Mouse (Mus musculus) heart, adult 2 months (tissue): Measurements from ENCODE around the gene Sstr2.

Experiments
- CTCF ChIP-seq: fragments of 200-600 bp; IDR thresholded peaks from 2 replicates; pipeline ENCODE4 v1.8.1; 2022; ENCODE audit warnings: antibody characterized with exemption, mild to moderate bottlenecking, moderate library complexity
- EP300 ChIP-seq: fragments of 200-500 bp; IDR thresholded peaks from 2 replicates; pipeline ENCODE4 v1.6.1; 2011; ENCODE audit warnings: low read depth, low read length, control low read depth; ENCODE audit not compliant: insufficient read depth
- POLR2A ChIP-seq: fragments of 200-500 bp; IDR thresholded peaks from 2 replicates; pipeline ENCODE4 v1.6.1; 2011; ENCODE audit warnings: mild to moderate bottlenecking, low read depth, low read length, control low read depth; ENCODE audit not compliant: insufficient read depth

DNA sequence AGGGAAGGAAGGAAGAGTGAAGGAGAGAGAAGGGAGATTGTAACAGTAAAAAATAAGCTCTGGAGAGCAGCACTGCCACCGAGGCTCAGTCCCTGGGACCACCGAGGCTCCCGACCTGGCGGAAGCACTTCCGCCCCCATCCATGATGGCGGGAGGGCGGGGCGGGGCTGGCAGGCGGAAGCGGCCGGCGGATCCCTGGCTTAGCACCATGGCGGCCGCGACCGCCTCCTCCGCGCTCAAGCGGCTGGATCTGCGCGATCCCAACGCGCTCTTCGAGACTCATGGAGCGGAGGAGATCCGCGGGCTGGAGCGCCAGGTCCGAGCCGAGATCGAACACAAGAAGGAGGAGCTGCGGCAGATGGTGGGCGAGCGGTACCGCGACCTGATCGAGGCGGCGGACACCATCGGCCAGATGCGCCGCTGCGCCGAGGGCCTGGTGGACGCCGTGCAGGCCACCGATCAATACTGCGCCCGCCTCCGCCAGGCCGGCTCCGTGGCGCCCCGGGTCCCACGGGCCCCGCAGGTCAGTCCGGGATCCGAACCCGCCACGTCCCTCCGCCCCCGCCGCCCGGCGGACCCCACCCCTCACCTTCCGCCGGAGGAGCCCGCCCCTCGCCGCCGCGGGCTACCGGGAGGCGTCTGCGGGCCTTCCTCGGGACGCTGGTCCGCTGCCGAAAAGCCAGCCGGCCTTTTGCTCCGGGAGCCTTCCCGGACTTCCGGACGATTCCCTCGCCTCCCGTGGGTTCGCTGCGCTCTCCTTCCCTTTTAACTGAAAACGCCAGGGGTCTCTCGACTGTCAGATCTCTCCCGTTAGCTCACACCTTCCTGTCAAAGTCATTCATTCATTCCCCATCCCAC is 30.4 kb downstream of the Sstr2 start, which contains the start of gene Slc39a11:
- peak; percentile 72 for TF ChIP-seq POLR2A
- TF ChIP-seq EP300, result 0 out of 2 replicates have a peak, but pooled peaks have one; percentile 34
- TF ChIP-seq CTCF, result no peak
